Mouse (Mus musculus) ES-Bruce4 (cell line): ENCODE results near the gene Calcb.

ENCODE experiments used
- CTCF ChIP-seq: IDR thresholded peaks from one replicate; pipeline ENCODE4 v1.8.1; 2011; ENCODE audit warnings: low read depth, low read length
- POLR2A ChIP-seq: IDR thresholded peaks from one replicate; pipeline ENCODE4 v1.8.1; 2011; ENCODE audit warnings: low read length; ENCODE audit not compliant: insufficient read depth

DNA sequence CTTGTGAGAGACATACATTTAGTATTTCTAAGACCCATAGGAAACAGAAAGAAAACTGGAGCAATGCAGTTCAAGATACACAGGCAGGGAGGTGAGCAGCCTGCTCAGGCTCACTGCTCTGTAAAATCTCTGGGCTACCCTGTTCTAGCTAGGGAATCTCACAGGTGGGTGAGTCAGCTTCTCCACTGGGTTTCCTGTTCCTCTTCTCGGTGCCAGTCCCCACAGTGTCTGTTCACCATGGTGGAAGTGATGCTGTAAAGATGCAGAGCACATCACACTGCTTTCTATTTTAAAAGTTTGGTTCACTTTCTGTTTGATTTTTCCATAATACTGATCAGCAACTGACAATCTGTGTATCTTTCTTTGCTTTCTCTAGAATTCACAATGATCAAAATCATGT is 47.0 kb upstream of the Calcb start:
- no peak for TF ChIP-seq POLR2A
- no peak for TF ChIP-seq CTCF
